Mouse (Mus musculus) frontal cortex, postnatal 10 days (tissue): ENCODE results near the gene Hpf1.
A peak's percentile ranks its signal among the peaks of the same experiment; 100 is the strongest.

Source experiments
- DNase-seq, 2 experiments: peaks; one replicate each; pipeline ENCODE4 v3.0.0; 2022; ENCODE audit warnings: low spot score in 2 of 2, mixed read lengths in 1 of 2

The Hpf1 gene

GRCm38 (mm10) chr8:60895878-60896277, 5.7 kb downstream of the Hpf1 start:
- DNase-seq = no peak

- no peak for DNase-seq
These were observed 9.9 kb downstream of the Hpf1 start for GRCm38 (mm10) chr8:60900147-60900546.

- no peak for DNase-seq
These were observed 21.9 kb downstream of the Hpf1 start for GRCm38 (mm10) chr8:60912081-60912480.

GRCm38 (mm10) chr8:60912554-60912953, 22.3 kb downstream of the Hpf1 start:
- DNase-seq = no peak

GRCm38 (mm10) chr8:60919069-60919468, 28.9 kb downstream of the Hpf1 start:
- no peak for DNase-seq

- DNase-seq = no peak
These were observed 30.0 kb downstream of the Hpf1 start for GRCm38 (mm10) chr8:60920176-60920575.

GRCm38 (mm10) chr8:60933617-60934016, 43.4 kb downstream of the Hpf1 start:
- no peak for DNase-seq

- DNase-seq = no peak
These were observed 48.7 kb downstream of the Hpf1 start for GRCm38 (mm10) chr8:60938717-60939424.

- no peak for DNase-seq
These were observed 52.6 kb downstream of the Hpf1 start for GRCm38 (mm10) chr8:60942867-60943266.

- DNase-seq = no peak
These were observed 57.3 kb downstream of the Hpf1 start for GRCm38 (mm10) chr8:60947503-60947902.

- no peak for DNase-seq
These were observed 59.6 kb downstream of the Hpf1 start for GRCm38 (mm10) chr8:60949859-60950258.

- DNase-seq = no peak
These were observed 61.1 kb downstream of the Hpf1 start for GRCm38 (mm10) chr8:60951271-60951670.

- DNase-seq = no peak
These were observed 61.5 kb downstream of the Hpf1 start for GRCm38 (mm10) chr8:60951757-60952156.

- DNase-seq = no peak
These were observed 62.6 kb downstream of the Hpf1 start for GRCm38 (mm10) chr8:60952803-60953202.

GRCm38 (mm10) chr8:60954281-60955014, 64.2 kb downstream of the Hpf1 start:
- DNase-seq = peak; percentile 63 to 72

- no peak for DNase-seq
These were observed 66.6 kb downstream of the Hpf1 start for GRCm38 (mm10) chr8:60956847-60957246.
